Mouse (Mus musculus) CH12.LX (cell line): Measurements from ENCODE around the gene Ccnt1. TPM values are rescaled to one million over a fixed set of nuclear protein-coding genes. Genes with fewer than 3 reads are reported as not detected.
"Not testable (repeated sequence)": the region's sequence is repeated elsewhere in the genome, so short reads cannot be mapped to it uniquely, and the experiment has no call there.

ENCODE experiments used
- DNase-seq: peaks from one replicate; pipeline ENCODE4 v3.0.0-alpha.2; 2013; ENCODE audit errors: extremely low read depth
- H3K27ac ChIP-seq: 2 replicates; pipeline ENCODE4 v1.5.1; 2012; ENCODE audit warnings: low read depth, mild to moderate bottlenecking, control low read depth, moderate library complexity; ENCODE audit not compliant: insufficient read depth
- H3K27me3 ChIP-seq: replicated peaks from 2 replicates; pipeline ENCODE3; 2012; ENCODE audit warnings: inconsistent platforms
- H3K36me3 ChIP-seq, 2 experiments: replicated peaks in 1 of 2; 2 replicates each; pipeline versions ENCODE3 to v1.6.1; 2012; ENCODE audit warnings: inconsistent platforms in 1 of 2, low read length in 1 of 2, mild to moderate bottlenecking in 1 of 2, mixed read lengths in 1 of 2, moderate library complexity in 1 of 2; ENCODE audit not compliant: control insufficient read depth in 1 of 2, insufficient read depth in 1 of 2
- H3K4me1 ChIP-seq, 2 experiments: 2 replicates each; pipeline ENCODE4 v1.6.1; 2012; ENCODE audit warnings: inconsistent platforms in 1 of 2, moderate library complexity in 1 of 2; ENCODE audit not compliant: insufficient read depth in 2 of 2, control insufficient read depth in 1 of 2
- H3K4me2 ChIP-seq: 2 replicates; pipeline ENCODE4 v1.6.1; 2012; ENCODE audit warnings: low read depth, mild to moderate bottlenecking, control low read depth; ENCODE audit not compliant: poor library complexity, insufficient read depth, severe bottlenecking
- H3K4me3 ChIP-seq, 3 experiments: fragments of 150-350 bp in 1 of 3; sonication (generic) in 1 of 3; replicated peaks in 1 of 3; 2 replicates each; pipeline versions ENCODE3 to v1.5.1; 2011 to 2012; ENCODE audit warnings: low read depth in 2 of 3, low read length in 2 of 3, mild to moderate bottlenecking in 2 of 3, moderate library complexity in 2 of 3, control low read depth in 1 of 3, improper control_type of control experiment in 1 of 3, inconsistent platforms in 1 of 3, mixed read lengths in 1 of 3; ENCODE audit not compliant: poor library complexity in 1 of 3
- H3K79me2 ChIP-seq: replicated peaks from 2 replicates; pipeline ENCODE4 v1.6.1; 2012; ENCODE audit warnings: mild to moderate bottlenecking, moderate library complexity; ENCODE audit not compliant: control insufficient read depth, poor library complexity, insufficient read depth, severe bottlenecking; ENCODE audit errors: extremely low read depth
- H3K9ac ChIP-seq: 2 replicates; pipeline ENCODE4 v1.6.1; 2012; ENCODE audit warnings: low read depth, mild to moderate bottlenecking, control low read depth, moderate library complexity; ENCODE audit not compliant: insufficient read depth
- H3K9me3 ChIP-seq: replicated peaks from 2 replicates; pipeline ENCODE3; 2012; ENCODE audit warnings: low read length, inconsistent platforms, mixed read lengths
- BHLHE40 ChIP-seq: IDR thresholded peaks from 2 replicates; pipeline ENCODE4 v1.6.1; 2011; ENCODE audit warnings: mild to moderate bottlenecking, low read depth, low read length, improper control_type of control experiment
- CHD1 ChIP-seq: IDR thresholded peaks from 2 replicates; pipeline ENCODE4 v1.6.1; 2012; ENCODE audit warnings: low read depth, low read length, improper control_type of control experiment, inconsistent platforms
- CTCF ChIP-seq, 2 experiments: IDR thresholded peaks in 1 of 2; conservative IDR thresholded peaks in 1 of 2; 2 replicates each; pipeline ENCODE4 v1.5.1; 2011 to 2012; ENCODE audit warnings: low read depth in 2 of 2, low read length in 2 of 2, improper control_type of control experiment in 1 of 2, inconsistent platforms in 1 of 2, mild to moderate bottlenecking in 1 of 2, moderate library complexity in 1 of 2
- ELF1 ChIP-seq: IDR thresholded peaks from 2 replicates; pipeline ENCODE4 v1.6.1; 2014; ENCODE audit warnings: low read depth, mild to moderate bottlenecking, inconsistent platforms, low read length, improper control_type of control experiment
- ETS1 ChIP-seq: conservative IDR thresholded peaks from 2 replicates; pipeline ENCODE4 v1.6.1; 2012; ENCODE audit warnings: low read depth, mild to moderate bottlenecking, inconsistent platforms, low read length, improper control_type of control experiment, moderate library complexity
- HCFC1 ChIP-seq: IDR thresholded peaks from 2 replicates; pipeline ENCODE4 v1.6.1; 2012; ENCODE audit warnings: low read depth, mild to moderate bottlenecking, inconsistent platforms, low read length, improper control_type of control experiment
- KAT2A ChIP-seq: IDR thresholded peaks from 2 replicates; pipeline ENCODE4 v1.6.1; 2012; ENCODE audit warnings: low read length, improper control_type of control experiment, inconsistent platforms; ENCODE audit not compliant: insufficient replicate concordance
- MAFK ChIP-seq: IDR thresholded peaks from 2 replicates; pipeline ENCODE4 v1.6.1; 2011; ENCODE audit warnings: low read length, improper control_type of control experiment; ENCODE audit not compliant: insufficient replicate concordance
- MAX ChIP-seq: IDR thresholded peaks from 2 replicates; pipeline ENCODE4 v1.6.1; 2011; ENCODE audit warnings: low read length, improper control_type of control experiment
- MAZ ChIP-seq: IDR thresholded peaks from 2 replicates; pipeline ENCODE4 v1.6.1; 2012; ENCODE audit warnings: low read depth, mild to moderate bottlenecking, inconsistent platforms, low read length, improper control_type of control experiment, moderate library complexity
- MYC ChIP-seq: IDR thresholded peaks from 2 replicates; pipeline ENCODE4 v1.6.1; 2011; ENCODE audit warnings: low read depth, mild to moderate bottlenecking, improper control_type of control experiment, low read length
- RAD21 ChIP-seq: IDR thresholded peaks from 2 replicates; pipeline ENCODE4 v1.6.1; 2011; ENCODE audit warnings: low read depth, mild to moderate bottlenecking, low read length, improper control_type of control experiment, moderate library complexity
- SMC3 ChIP-seq: IDR thresholded peaks from 2 replicates; pipeline ENCODE4 v1.6.1; 2011; ENCODE audit warnings: low read depth, low read length, improper control_type of control experiment
- TBP ChIP-seq: conservative IDR thresholded peaks from 2 replicates; pipeline ENCODE4 v1.6.1; 2011; ENCODE audit warnings: low read depth, low read length, improper control_type of control experiment
- UBTF ChIP-seq: IDR thresholded peaks from 2 replicates; pipeline ENCODE4 v1.6.1; 2012; ENCODE audit warnings: low read depth, mild to moderate bottlenecking, inconsistent platforms, low read length, improper control_type of control experiment, moderate library complexity
- ZC3H11A ChIP-seq: IDR thresholded peaks from 2 replicates; pipeline ENCODE4 v1.6.1; 2012; ENCODE audit warnings: low read depth, mild to moderate bottlenecking, inconsistent platforms, low read length, improper control_type of control experiment
- ZMIZ1 ChIP-seq: IDR thresholded peaks from 2 replicates; pipeline ENCODE4 v1.6.1; 2012; ENCODE audit warnings: low read depth, mild to moderate bottlenecking, inconsistent platforms, low read length, improper control_type of control experiment
- ZNF384 ChIP-seq: IDR thresholded peaks from 2 replicates; pipeline ENCODE4 v1.6.1; 2012; ENCODE audit warnings: low read depth, low read length, improper control_type of control experiment, inconsistent platforms
- dilution Hi-C: fragments of 300-500 bp; cut with MboI; formaldehyde crosslinking; loops from 2 replicates; pipeline ENCODE4 v1.14.3; 2020; ENCODE audit warnings: low sequenced_read_pairs; ENCODE audit not compliant: extremely low pct_unique_long_range_greater_than_20kb, extremely low pct_ligation_motif_present
- in situ Hi-C: fragments of 300-500 bp; cut with MboI; formaldehyde crosslinking; loops from 3 replicates; pipeline ENCODE4 v1.14.3; 2019; ENCODE audit warnings: low sequenced_read_pairs, low pct_ligation_motif_present, low pct_unique_long_range_greater_than_20kb, mixed read lengths
- polyA plus RNA-seq: library from polyadenylated mRNA; unstranded; fragments of >175 nt; gene quantifications from 2 replicates; pipeline ENCODE4 v1.2.1, GENCODE M21; 2012; ENCODE audit warnings: low read depth; ENCODE audit not compliant: insufficient read length
- total RNA-seq, 2 experiments: library from RNA; depleted of rRNA; stranded (reverse); fragments of 300-350 nt in 1 of 2; fragments of >200 nt in 1 of 2; gene quantifications; 2 replicates each; pipeline ENCODE4 v1.2.3; 2012 to 2014

Ccnt1 gene
- total and polyA plus RNA-seq, 3 experiments: 36.8 to 73.3 (median 41.3) TPM

- H3K4me3 ChIP-seq: no peak overlapping the region
- H3K27me3 ChIP-seq: no peaks in the 10 kb centered on the region
- H3K79me2 ChIP-seq: peaks cover 22% of the 10 kb centered on the region
- in situ Hi-C loops: no loop called here
- H3K4me2 ChIP-seq: no peak overlapping the region
- TF ChIP-seq ZNF384 (no peak), TBP (no peak), ETS1 (no peak), CTCF (conservative IDR thresholded peaks at IDR 0.05 in 1 of 2, IDR thresholded peaks at IDR 0.05 in 1 of 2; ENCODE audit: low read depth in 2 of 2, low read length in 2 of 2) (no peak), CHD1 (no peak), ZMIZ1 (no peak), MAFK (no peak), RAD21 (no peak), KAT2A (no peak), HCFC1 (no peak), UBTF (no peak), MAZ (no peak), BHLHE40 (no peak), ELF1 (no peak)
- TF ChIP-seq, all 38 proteins: peak for 0
- DNase-seq: no peak
- dilution Hi-C loops: no loop called here
- H3K36me3 ChIP-seq: peaks cover 64 to 85% of the 10 kb centered on the region in 2 experiments
- H3K9ac ChIP-seq: no peak overlapping the region
- no peak overlapping the region; the same call in 1 of the 2 replicates for H3K27ac ChIP-seq
- H3K4me1 ChIP-seq: peaks cover 0 to 28% of the 10 kb centered on the region in 2 experiments; a peak in 2 of 4 replicates
- H3K9me3 ChIP-seq: no peaks in the 10 kb centered on the region
Measured at GRCm38 (mm10) chr15:98521245-98521644, 49.5 kb downstream of the Ccnt1 start.

GRCm38 (mm10) chr15:98517380-98518355 lies 53.1 kb downstream of the Ccnt1 start:
- Histone ChIP-seq H3K36me3 (peaks cover 40 to 51% of the 10 kb centered on the region in 2 experiments), H3K9me3 (peaks cover 5% of the 10 kb centered on the region)

GRCm38 (mm10) chr15:98514845-98515244 lies 55.9 kb downstream of the Ccnt1 start:
- H3K79me2 ChIP-seq, H3K9me3 ChIP-seq, DNase-seq, H3K27me3 ChIP-seq, H3K4me2 ChIP-seq, H3K9ac ChIP-seq, H3K27ac ChIP-seq, dilution Hi-C loops, H3K4me3 ChIP-seq: not testable (repeated sequence)
- H3K36me3 ChIP-seq: peaks cover 16 to 23% of the 10 kb centered on the region in 2 experiments
- in situ Hi-C loops: loop anchor here (5.0 kb wide), 1 partner anchor 102 kb away; no protein-coding TSS in a partner anchor
- H3K4me1 ChIP-seq: peaks cover 6 to 53% of the 10 kb centered on the region in 2 experiments; a peak in 2 of 4 replicates

More at GRCm38 (mm10) chr15:98517380-98518355, 53.1 kb downstream of the Ccnt1 start:
- H3K27me3 ChIP-seq: no peaks in the 10 kb centered on the region
- DNase-seq: peak; percentile 71
- TF ChIP-seq BHLHE40 (peak; percentile 59), RAD21 (peak; percentile 54), CTCF (conservative IDR thresholded peaks at IDR 0.05 in 1 of 2, IDR thresholded peaks at IDR 0.05 in 1 of 2; ENCODE audit: low read depth in 2 of 2, low read length in 2 of 2) (peak; percentile 91 to 99), UBTF (no peak), MAX (0 out of 2 replicates have a peak, but pooled peaks have one; percentile 21), ZC3H11A (no peak), MYC (0 out of 2 replicates have a peak, but pooled peaks have one; percentile 55), KAT2A (no peak), SMC3 (peak; percentile 75)
- peaks cover 10% of the 10 kb centered on the region for H3K79me2 ChIP-seq
- H3K27ac ChIP-seq: 0 out of 2 replicates have a peak overlapping the region, but pooled peaks have one; percentile 17
- dilution Hi-C loops (no loop called here), in situ Hi-C loops (no loop called here)
- no peak overlapping the region for H3K4me2 ChIP-seq
- no peak overlapping the region for H3K9ac ChIP-seq
- H3K4me1 ChIP-seq: peaks cover 4 to 36% of the 10 kb centered on the region in 2 experiments; a peak in 2 of 4 replicates
- no peak overlapping the region for H3K4me3 ChIP-seq
